Mouse (Mus musculus) forebrain, embryonic 15.5 days (tissue): ENCODE data around the gene Pemt. TPM values are rescaled to one million over a fixed set of nuclear protein-coding genes. Genes with fewer than 3 reads are reported as not detected.

Experiments used
- ATAC-seq: fragments of 200-750 bp; cut with Nextera tagmentation; replicated peaks from 2 replicates; pipeline ENCODE4 v1.8.0; 2017; ENCODE audit warnings: mild to moderate bottlenecking, moderate TSS enrichment, moderate library complexity
- H3K27ac ChIP-seq: fragments of 300-500 bp; sonication (generic); replicated peaks from 2 replicates; pipeline ENCODE4 v1.5.1; 2015; ENCODE audit warnings: mild to moderate bottlenecking, inconsistent platforms
- H3K27me3 ChIP-seq: fragments of 300-500 bp; sonication (generic); 2 replicates; pipeline ENCODE4 v1.6.1; 2015; ENCODE audit warnings: inconsistent platforms
- H3K36me3 ChIP-seq: fragments of 300-500 bp; sonication (generic); 2 replicates; pipeline ENCODE4 v1.6.1; 2015; ENCODE audit warnings: mild to moderate bottlenecking, inconsistent platforms
- H3K4me1 ChIP-seq: fragments of 300-500 bp; sonication (generic); 2 replicates; pipeline ENCODE4 v1.6.1; 2015; ENCODE audit warnings: inconsistent platforms
- H3K4me2 ChIP-seq: fragments of 300-500 bp; sonication (generic); replicated peaks from 2 replicates; pipeline ENCODE4 v1.6.1; 2015; ENCODE audit warnings: mild to moderate bottlenecking, inconsistent platforms
- H3K4me3 ChIP-seq: fragments of 300-500 bp; sonication (generic); 2 replicates; pipeline ENCODE4 v1.5.1; 2015; ENCODE audit warnings: mild to moderate bottlenecking, inconsistent platforms
- H3K9ac ChIP-seq: fragments of 300-500 bp; sonication (generic); replicated peaks from 2 replicates; pipeline ENCODE4 v1.6.1; 2015; ENCODE audit warnings: mild to moderate bottlenecking, inconsistent platforms
- H3K9me3 ChIP-seq: fragments of 300-500 bp; sonication (generic); 2 replicates; pipeline ENCODE4 v1.6.1; 2016; ENCODE audit warnings: inconsistent platforms
- WGBS: fragments of 180-500 bp; shearing (Covaris S2); methylation state at CpG from one replicate; pipeline ENCODE4 v1.1.7; 2015; ENCODE audit warnings: mixed read lengths; 5-methylcytosine and 5-hydroxymethylcytosine counted together
- polyA plus RNA-seq: library from polyadenylated mRNA; unstranded; fragments of >200 nt; fragmentation: Nextera tagmentation; extraction: Ambion mirVana; gene quantifications from 2 replicates; pipeline ENCODE4 v1.2.1, GENCODE M21; 2015

Gene Pemt
- polyA plus RNA-seq, 1 experiment from 2014 or later, result 5.5 TPM

- Histone ChIP-seq H3K27me3 (no peaks in the 10 kb centered on the region), H3K27ac (no peak overlapping the region), H3K4me3 (no peak overlapping the region), H3K36me3 (no peaks in the 10 kb centered on the region), H3K4me1 (no peaks in the 10 kb centered on the region), H3K9me3 (no peaks in the 10 kb centered on the region), H3K9ac (no peak overlapping the region), H3K4me2 (no peak overlapping the region)
- WGBS, result 69% methylated on average over 15 of the region's 15 CpGs
- ATAC-seq, result no peak
Observed at GRCm38 (mm10) chr11:60073936-60074502, 27.7 kb upstream of the Pemt start.

DNA sequence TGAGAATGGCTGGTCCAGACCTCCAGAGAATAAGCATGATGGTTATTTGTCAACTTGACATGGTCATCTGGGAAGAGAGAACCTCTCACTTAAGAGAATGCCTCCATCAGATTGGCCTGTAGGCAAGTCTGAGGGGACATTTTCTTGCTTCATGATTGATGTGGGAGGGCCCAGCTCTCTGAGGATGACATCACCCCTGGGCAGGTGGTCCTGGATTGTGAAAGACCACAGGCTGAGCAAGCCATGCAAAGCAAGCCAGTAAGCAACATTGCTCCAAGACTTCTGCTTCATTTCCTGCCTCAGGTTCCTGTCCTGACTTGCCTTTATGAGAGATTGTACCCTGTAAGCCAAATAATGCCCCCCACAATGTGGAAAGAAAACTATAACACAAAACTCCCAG, 26.8 kb upstream of the Pemt start:
- H3K4me3 ChIP-seq, result no peak overlapping the region
- H3K36me3 ChIP-seq, result no peaks in the 10 kb centered on the region
- no peaks in the 10 kb centered on the region for H3K9me3 ChIP-seq
- no peak for ATAC-seq
- no peak overlapping the region for H3K4me2 ChIP-seq
- no peak overlapping the region for H3K27ac ChIP-seq
- no peaks in the 10 kb centered on the region for H3K27me3 ChIP-seq
- H3K4me1 ChIP-seq, result no peaks in the 10 kb centered on the region
- H3K9ac ChIP-seq, result no peak overlapping the region

GRCm38 (mm10) chr11:60071221-60071620, 24.9 kb upstream of the Pemt start:
- no peak for ATAC-seq
- WGBS, result 93% methylated on average over 6 of the region's 6 CpGs

DNA sequence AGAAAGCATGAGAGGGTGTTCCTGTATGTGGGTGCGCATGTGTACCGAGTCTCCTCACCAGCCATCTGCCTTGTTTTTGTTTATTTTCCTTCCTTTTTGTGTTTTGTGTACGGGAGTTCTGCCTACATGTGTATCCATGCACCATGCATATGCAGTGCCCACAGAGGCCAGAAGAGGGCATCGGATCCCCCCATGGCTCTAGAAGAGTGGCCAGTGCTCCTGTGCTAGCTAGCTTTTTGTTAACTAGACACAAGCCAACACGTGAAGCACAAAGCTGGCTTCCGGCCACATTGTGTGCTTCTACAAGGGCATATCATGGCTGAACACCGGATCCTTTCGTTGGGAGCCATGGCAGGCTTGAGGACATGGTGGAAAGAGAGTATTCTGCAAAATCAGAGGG, 24.3 kb upstream of the Pemt start:
- no peaks in the 10 kb centered on the region for H3K27me3 ChIP-seq
- H3K4me3 ChIP-seq, result no peak overlapping the region
- no peaks in the 10 kb centered on the region for H3K36me3 ChIP-seq
- H3K9me3 ChIP-seq, result no peaks in the 10 kb centered on the region
- no peak overlapping the region for H3K4me2 ChIP-seq
- H3K9ac ChIP-seq, result no peak overlapping the region
- WGBS, result 29% methylated on average over 8 of the region's 8 CpGs
- H3K4me1 ChIP-seq, result no peaks in the 10 kb centered on the region
- ATAC-seq, result no peak; the same call in 1 of the 2 replicates
- no peak overlapping the region for H3K27ac ChIP-seq

More at GRCm38 (mm10) chr11:60071221-60071620, 24.9 kb upstream of the Pemt start:
- no peak overlapping the region for H3K4me2 ChIP-seq
- no peak overlapping the region for H3K27ac ChIP-seq
- no peaks in the 10 kb centered on the region for H3K9me3 ChIP-seq
- H3K36me3 ChIP-seq, result no peaks in the 10 kb centered on the region
- H3K9ac ChIP-seq, result no peak overlapping the region
- H3K4me1 ChIP-seq, result no peaks in the 10 kb centered on the region
- no peaks in the 10 kb centered on the region for H3K27me3 ChIP-seq
- no peak overlapping the region for H3K4me3 ChIP-seq

- H3K9ac ChIP-seq, result no peak overlapping the region
- no peak for ATAC-seq
- H3K4me3 ChIP-seq, result no peak overlapping the region
- no peak overlapping the region for H3K27ac ChIP-seq
- H3K36me3 ChIP-seq, result no peaks in the 10 kb centered on the region
- no peaks in the 10 kb centered on the region for H3K4me1 ChIP-seq
- H3K9me3 ChIP-seq, result no peaks in the 10 kb centered on the region
- H3K4me2 ChIP-seq, result no peak overlapping the region
- H3K27me3 ChIP-seq, result no peaks in the 10 kb centered on the region
Observed at GRCm38 (mm10) chr11:60068631-60069030, 22.3 kb upstream of the Pemt start.

DNA sequence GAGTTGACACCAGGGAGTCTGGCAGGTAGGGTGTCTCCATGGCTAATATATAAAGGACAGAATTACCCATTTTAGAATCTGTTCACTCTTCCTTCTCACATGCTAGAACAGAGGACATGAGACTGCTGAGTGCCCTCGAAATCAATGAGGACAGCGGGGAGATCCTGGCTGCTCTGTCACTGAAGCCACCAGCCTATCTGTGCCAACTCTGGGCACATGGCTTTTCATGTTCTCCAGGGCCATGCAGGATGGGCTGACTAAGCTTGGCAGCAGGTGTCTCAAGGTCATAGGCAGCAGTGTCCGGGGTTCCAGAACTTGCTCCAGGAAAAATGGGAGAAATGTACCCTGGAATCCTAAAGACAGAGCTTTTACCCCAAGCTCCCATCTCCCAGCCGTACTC, 21.4 kb upstream of the Pemt start:
- no peaks in the 10 kb centered on the region for H3K36me3 ChIP-seq
- no peak overlapping the region for H3K4me2 ChIP-seq
- 92% methylated on average over 4 of the region's 4 CpGs for WGBS
- no peak for ATAC-seq
- H3K9me3 ChIP-seq, result no peaks in the 10 kb centered on the region
- H3K4me3 ChIP-seq, result no peak overlapping the region
- H3K9ac ChIP-seq, result no peak overlapping the region
- H3K27ac ChIP-seq, result no peak overlapping the region
- no peaks in the 10 kb centered on the region for H3K4me1 ChIP-seq
- H3K27me3 ChIP-seq, result no peaks in the 10 kb centered on the region

- Histone ChIP-seq H3K9me3 (no peaks in the 10 kb centered on the region), H3K4me1 (no peaks in the 10 kb centered on the region), H3K27me3 (no peaks in the 10 kb centered on the region), H3K9ac (no peak overlapping the region), H3K4me2 (no peak overlapping the region), H3K36me3 (no peaks in the 10 kb centered on the region), H3K4me3 (no peak overlapping the region), H3K27ac (no peak overlapping the region)
- ATAC-seq, result no peak
- WGBS, result 27% methylated on average over 1 of the region's 1 CpGs
Observed at GRCm38 (mm10) chr11:60065267-60065666, 19.0 kb upstream of the Pemt start.

GRCm38 (mm10) chr11:60061504-60062006, 15.3 kb upstream of the Pemt start:
- H3K4me1 ChIP-seq, result no peaks in the 10 kb centered on the region
- H3K27ac ChIP-seq, result no peak overlapping the region
- no peak overlapping the region for H3K4me3 ChIP-seq
- H3K9ac ChIP-seq, result no peak overlapping the region
- no peaks in the 10 kb centered on the region for H3K36me3 ChIP-seq
- H3K4me2 ChIP-seq, result no peak overlapping the region
- no peaks in the 10 kb centered on the region for H3K9me3 ChIP-seq
- 80% methylated on average over 4 of the region's 4 CpGs for WGBS
- H3K27me3 ChIP-seq, result no peaks in the 10 kb centered on the region
- no peak for ATAC-seq

- Histone ChIP-seq H3K4me3 (no peak overlapping the region), H3K27me3 (no peaks in the 10 kb centered on the region), H3K9ac (no peak overlapping the region), H3K4me1 (no peaks in the 10 kb centered on the region), H3K9me3 (no peaks in the 10 kb centered on the region), H3K36me3 (no peaks in the 10 kb centered on the region), H3K4me2 (no peak overlapping the region), H3K27ac (no peak overlapping the region)
- 96% methylated on average over 2 of the region's 2 CpGs for WGBS
- no peak for ATAC-seq
Observed at GRCm38 (mm10) chr11:60060026-60060425, 13.7 kb upstream of the Pemt start.

DNA sequence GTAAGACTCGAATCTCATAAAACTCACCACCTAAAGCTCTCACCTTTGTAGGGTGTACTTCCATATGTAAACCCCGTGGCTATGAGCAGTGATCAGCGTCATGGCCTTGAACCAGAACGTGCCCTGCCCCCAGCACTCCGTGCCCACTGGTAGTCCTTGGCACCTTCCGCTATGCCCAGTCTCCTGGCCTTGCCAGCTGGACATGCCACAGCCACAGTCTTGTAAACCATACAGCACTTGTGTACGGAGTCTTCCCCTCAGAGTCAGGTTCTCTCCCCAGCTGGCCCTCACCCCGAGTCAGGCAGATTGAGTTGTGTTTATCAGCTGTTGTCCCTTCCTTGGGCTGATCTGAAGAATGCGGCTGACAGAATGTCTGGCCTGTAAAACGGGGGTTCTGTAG, 12.2 kb upstream of the Pemt start:
- H3K4me3 ChIP-seq, result no peak overlapping the region

GRCm38 (mm10) chr11:60057987-60058386, 11.7 kb upstream of the Pemt start:
- no peak overlapping the region for H3K4me3 ChIP-seq
- ATAC-seq, result no peak
- H3K27ac ChIP-seq, result no peak overlapping the region
- H3K36me3 ChIP-seq, result no peaks in the 10 kb centered on the region
- H3K9me3 ChIP-seq, result no peaks in the 10 kb centered on the region
- H3K4me1 ChIP-seq, result no peaks in the 10 kb centered on the region
- H3K4me2 ChIP-seq, result no peak overlapping the region
- H3K27me3 ChIP-seq, result no peaks in the 10 kb centered on the region
- no peak overlapping the region for H3K9ac ChIP-seq
- WGBS, result 77% methylated on average over 2 of the region's 2 CpGs

More for the DNA sequence above, 12.2 kb upstream of the Pemt start:
- no peaks in the 10 kb centered on the region for H3K9me3 ChIP-seq
- WGBS, result 82% methylated on average over 10 of the region's 10 CpGs
- H3K4me1 ChIP-seq, result no peaks in the 10 kb centered on the region
- no peaks in the 10 kb centered on the region for H3K36me3 ChIP-seq
- no peak for ATAC-seq
- no peak overlapping the region for H3K9ac ChIP-seq
- H3K4me2 ChIP-seq, result no peak overlapping the region
- no peaks in the 10 kb centered on the region for H3K27me3 ChIP-seq
- H3K27ac ChIP-seq, result no peak overlapping the region

- Histone ChIP-seq H3K27ac (no peak overlapping the region), H3K9ac (no peak overlapping the region), H3K4me1 (no peaks in the 10 kb centered on the region), H3K27me3 (no peaks in the 10 kb centered on the region), H3K4me2 (no peak overlapping the region), H3K36me3 (no peaks in the 10 kb centered on the region), H3K9me3 (no peaks in the 10 kb centered on the region), H3K4me3 (no peak overlapping the region)
- ATAC-seq, result no peak
- WGBS, result 87% methylated on average over 6 of the region's 6 CpGs
Observed at GRCm38 (mm10) chr11:60056520-60056919, 10.2 kb upstream of the Pemt start.

DNA sequence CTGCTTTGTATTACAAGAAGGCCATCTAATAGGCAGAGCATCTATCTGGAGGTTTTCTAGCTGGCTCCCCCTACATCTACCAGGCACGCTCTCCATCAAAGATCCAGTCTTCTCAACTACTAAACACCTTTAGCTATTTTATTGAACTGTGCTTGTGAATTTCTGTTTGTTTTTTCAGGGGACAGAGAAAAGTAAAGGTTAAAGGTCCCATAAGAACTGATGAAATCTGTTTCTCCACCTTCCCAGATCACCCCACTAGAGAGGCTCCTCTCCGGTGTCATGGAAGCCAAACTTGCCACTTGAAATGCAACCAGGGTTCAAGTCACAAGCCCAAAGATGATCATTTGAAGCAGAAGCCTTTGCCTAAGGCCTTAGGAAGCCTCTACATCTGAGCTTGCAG, 2.6 kb upstream of the Pemt start:
- no peaks in the 10 kb centered on the region for H3K36me3 ChIP-seq
- H3K4me3 ChIP-seq, result no peak overlapping the region
- H3K27me3 ChIP-seq, result no peaks in the 10 kb centered on the region
- no peak overlapping the region for H3K4me2 ChIP-seq
- H3K4me1 ChIP-seq, result peaks cover 5% of the 10 kb centered on the region
- no peaks in the 10 kb centered on the region for H3K9me3 ChIP-seq
- ATAC-seq, result no peak
- 93% methylated on average over 2 of the region's 2 CpGs for WGBS
- H3K27ac ChIP-seq, result no peak overlapping the region
- no peak overlapping the region for H3K9ac ChIP-seq
